ENCODE assay signal across 22 mouse cellular contexts in genomic region chr1:35814751-35815150, GRCm38 (mm10).
DNase-seq lines count a peak whose midpoint lies in the region; ATAC-seq lines count a peak whose summit lies in the region.
"Had no signal": no experiment of that assay in that cellular context is flagged by ENCODE, and none has a peak within 500 bp of the region (broad histone marks: within the 10 kb centered on the region; RNA-seq: fewer than 3 reads in every experiment).

No protein-coding gene starts in this region.

- 0 out of 2 replicates have a peak, but pooled peaks cover 3% of the 10 kb centered on the region for H3K4me1 ChIP-seq in heart, embryonic 10.5 days
- H3K4me1 ChIP-seq in midbrain, embryonic 11.5 days (ENCODE audit: control insufficient read depth, insufficient read depth, low read length) = no peaks in the 10 kb centered on the region
- H3K4me1 ChIP-seq in midbrain, embryonic 16.5 days (ENCODE audit: control insufficient read depth, insufficient read depth, low read length) = no peaks in the 10 kb centered on the region
- H3K4me1 ChIP-seq: hindbrain, embryonic 15.5 days had no signal

- intact Hi-C loops in heart, postnatal 10 days (cut with DNase I) = no loop called here

- no peak overlapping the region for H3K4me3 ChIP-seq in heart, embryonic 10.5 days
- H3K4me3 ChIP-seq in midbrain, embryonic 11.5 days (ENCODE audit: low read depth, low read length) = no peak overlapping the region
- H3K4me3 ChIP-seq in midbrain, embryonic 16.5 days (ENCODE audit: low read depth, low read length) = no peak overlapping the region
- H3K4me3 ChIP-seq: forebrain, embryonic 10.5 days; forebrain, embryonic 13.5 days; heart, embryonic 13.5 days; hindbrain, embryonic 12.5 days; hindbrain, embryonic 15.5 days had no signal

- no peak overlapping the region for H3K9ac ChIP-seq in midbrain, embryonic 11.5 days (ENCODE audit: low read length)
- H3K9ac ChIP-seq in midbrain, embryonic 16.5 days (ENCODE audit: low read depth, low read length) = no peak overlapping the region
- H3K9ac ChIP-seq: forebrain, embryonic 13.5 days; heart, embryonic 13.5 days; hindbrain, embryonic 12.5 days; hindbrain, embryonic 15.5 days had no signal

- no peak overlapping the region for H3K4me2 ChIP-seq in midbrain, embryonic 11.5 days
- H3K4me2 ChIP-seq in midbrain, embryonic 16.5 days (ENCODE audit: low read length) = no peak overlapping the region
- H3K4me2 ChIP-seq: forebrain, embryonic 13.5 days; heart, embryonic 13.5 days; hindbrain, embryonic 12.5 days; hindbrain, embryonic 15.5 days had no signal

- 71% methylated on average over 3 of the region's 3 CpGs for WGBS in heart, embryonic 10.5 days
- WGBS in midbrain, embryonic 11.5 days = 88% methylated on average over 3 of the region's 3 CpGs
- 98% methylated on average over 3 of the region's 3 CpGs for WGBS in midbrain, embryonic 16.5 days

- no peaks in the 10 kb centered on the region for H3K27me3 ChIP-seq in heart, embryonic 10.5 days (ENCODE audit: insufficient read depth, poor library complexity, severe bottlenecking)
- no peaks in the 10 kb centered on the region for H3K27me3 ChIP-seq in midbrain, embryonic 11.5 days (ENCODE audit: control insufficient read depth, insufficient read depth, low read length)
- no peaks in the 10 kb centered on the region for H3K27me3 ChIP-seq in midbrain, embryonic 16.5 days (ENCODE audit: control insufficient read depth, insufficient read depth, low read depth, low read length)
- H3K27me3 ChIP-seq: CH12.LX; forebrain, embryonic 13.5 days; heart, embryonic 13.5 days; hindbrain, embryonic 12.5 days; hindbrain, embryonic 15.5 days had no signal

- no peak overlapping the region for H3K27ac ChIP-seq in heart, embryonic 10.5 days
- no peak overlapping the region for H3K27ac ChIP-seq in midbrain, embryonic 11.5 days (ENCODE audit: low read depth, low read length)
- no peak overlapping the region for H3K27ac ChIP-seq in midbrain, embryonic 16.5 days (ENCODE audit: low read length)
- H3K27ac ChIP-seq: forebrain, embryonic 10.5 days; forebrain, embryonic 13.5 days; heart, embryonic 13.5 days; hindbrain, embryonic 12.5 days; hindbrain, embryonic 15.5 days had no signal

- DNase-seq in heart, embryonic 10.5 days (ENCODE audit: low spot score) = peak; percentile 72
- DNase-seq in heart, postnatal 10 days = no peak
- DNase-seq in midbrain, embryonic 11.5 days (ENCODE audit: low spot score, missing footprints) = peak; percentile 12
- DNase-seq in kidney, postnatal 36 days = no peak
- DNase-seq: adrenal gland, adult 2 months; adrenal gland, postnatal 25 days; B cell, adult 2 months; cerebellum, adult 11-12 months; cerebellum, adult 9-10 months; cerebellum, postnatal 14 days; gastrocnemius, postnatal 10 days; gastrocnemius, postnatal 36 days had no signal

- no peaks in the 10 kb centered on the region for H3K9me3 ChIP-seq in heart, embryonic 10.5 days
- no peaks in the 10 kb centered on the region for H3K9me3 ChIP-seq in midbrain, embryonic 11.5 days (ENCODE audit: control insufficient read depth, low read length)
- no peaks in the 10 kb centered on the region for H3K9me3 ChIP-seq in midbrain, embryonic 16.5 days (replicated peaks; ENCODE audit: control insufficient read depth, low read length, poor library complexity, severe bottlenecking)
- H3K9me3 ChIP-seq: forebrain, embryonic 13.5 days; G1E; heart, embryonic 13.5 days; hindbrain, embryonic 12.5 days; hindbrain, embryonic 15.5 days had no signal

- no peak for ATAC-seq in midbrain, embryonic 11.5 days (ENCODE audit: low FRiP score)
- no peak for ATAC-seq in midbrain, embryonic 16.5 days
- ATAC-seq in megakaryocyte, adult 5-6 weeks (ENCODE audit: poor library complexity, severe bottlenecking) = 0 out of 2 replicates have a peak, but pooled peaks have one; percentile 28
- ATAC-seq: forebrain, embryonic 13.5 days; forebrain, embryonic 16.5 days had no signal

- H3K36me3 ChIP-seq in heart, embryonic 10.5 days = no peaks in the 10 kb centered on the region
- no peaks in the 10 kb centered on the region for H3K36me3 ChIP-seq in midbrain, embryonic 11.5 days (ENCODE audit: control insufficient read depth, insufficient read depth, low read length)
- no peaks in the 10 kb centered on the region for H3K36me3 ChIP-seq in midbrain, embryonic 16.5 days (ENCODE audit: control insufficient read depth, insufficient read depth, low read length)
- H3K36me3 ChIP-seq: forebrain, embryonic 10.5 days; G1E; heart, embryonic 13.5 days; hindbrain, embryonic 12.5 days; hindbrain, embryonic 15.5 days had no signal

Comparison
In these comparisons a context has a peak if more than half of its experiments do, and no peak if none do; other contexts are left out.
1. DNase-seq: peak in heart, embryonic 10.5 days (single experiment) and midbrain, embryonic 11.5 days (single experiment); none in heart, postnatal 10 days (0 of 2) and kidney, postnatal 36 days (0 of 2).